8 mouse cellular contexts compared by ENCODE assay signal in genomic region chr7:145031275-145031674, GRCm38 (mm10).
A peak's percentile ranks its signal among the peaks of the same experiment; 100 is the strongest.
DNase-seq lines count a peak whose midpoint lies in the region; ATAC-seq lines count a peak whose summit lies in the region.

No protein-coding gene starts in this region.

- H3K9me3 ChIP-seq in embryonic facial prominence, embryonic 13.5 days: no peaks in the 10 kb centered on the region
- H3K9me3 ChIP-seq in hindbrain, embryonic 16.5 days (ENCODE audit: control insufficient read depth, low read length): no peaks in the 10 kb centered on the region
- H3K9me3 ChIP-seq in midbrain, embryonic 14.5 days (ENCODE audit: control insufficient read depth, low read length): no peaks in the 10 kb centered on the region

- no peak for ATAC-seq in embryonic facial prominence, embryonic 13.5 days (ENCODE audit: insufficient number of reproducible peaks, insufficient read depth, low FRiP score, low TSS enrichment, low read depth)
- peak; percentile 48 for ATAC-seq in hindbrain, embryonic 16.5 days
- ATAC-seq in midbrain, embryonic 14.5 days (ENCODE audit: low FRiP score, low TSS enrichment): no peak
- no peak for ATAC-seq in CD4-positive, CD25-positive, alpha-beta regulatory T cell, adult 4 months

- peak; percentile 16 for DNase-seq in kidney, adult 18-20 months
- no peak for DNase-seq in kidney, postnatal 36 days
- no peak for DNase-seq in midbrain, embryonic 14.5 days
- no peak for DNase-seq in layer of hippocampus, postnatal 10 days (ENCODE audit: low spot score in 2 of 2)
- no peak for DNase-seq in embryo, embryonic 11 days

- H3K9ac ChIP-seq in embryonic facial prominence, embryonic 13.5 days: peak overlapping the region; percentile 51
- H3K9ac ChIP-seq in hindbrain, embryonic 16.5 days (ENCODE audit: low read depth, low read length): peak overlapping the region; percentile 4; the same call in 1 of the 2 replicates
- H3K9ac ChIP-seq in midbrain, embryonic 14.5 days (replicated peaks; ENCODE audit: low read length): no peak overlapping the region; the same call in 1 of the 2 replicates

- peak overlapping the region; percentile 73 for H3K4me2 ChIP-seq in embryonic facial prominence, embryonic 13.5 days
- H3K4me2 ChIP-seq in hindbrain, embryonic 16.5 days (ENCODE audit: low read length): peak overlapping the region; percentile 80
- peak overlapping the region; percentile 76 for H3K4me2 ChIP-seq in midbrain, embryonic 14.5 days (ENCODE audit: low read length)

- peak overlapping the region; percentile 73 for H3K27ac ChIP-seq in embryonic facial prominence, embryonic 13.5 days
- H3K27ac ChIP-seq in hindbrain, embryonic 16.5 days (ENCODE audit: low read depth, low read length): no peak overlapping the region
- H3K27ac ChIP-seq in midbrain, embryonic 14.5 days (replicated peaks; ENCODE audit: low read depth, low read length): no peak overlapping the region

- 9% methylated on average over 7 of the region's 7 CpGs for WGBS in embryonic facial prominence, embryonic 13.5 days
- 7% methylated on average over 7 of the region's 7 CpGs for WGBS in hindbrain, embryonic 16.5 days
- 6% methylated on average over 7 of the region's 7 CpGs for WGBS in midbrain, embryonic 14.5 days

- H3K27me3 ChIP-seq in embryonic facial prominence, embryonic 13.5 days: no peaks in the 10 kb centered on the region
- peaks cover 5% of the 10 kb centered on the region; the same call in 1 of the 2 replicates for H3K27me3 ChIP-seq in hindbrain, embryonic 16.5 days (replicated peaks; ENCODE audit: control insufficient read depth, insufficient read depth, low read length)
- no peaks in the 10 kb centered on the region for H3K27me3 ChIP-seq in midbrain, embryonic 14.5 days (ENCODE audit: control insufficient read depth, insufficient read depth, low read length)

- peaks cover 23% of the 10 kb centered on the region for H3K4me1 ChIP-seq in embryonic facial prominence, embryonic 13.5 days
- H3K4me1 ChIP-seq in hindbrain, embryonic 16.5 days (ENCODE audit: control insufficient read depth, insufficient read depth, low read depth, low read length): peaks cover 7% of the 10 kb centered on the region
- peaks cover 9% of the 10 kb centered on the region; the same call in 1 of the 2 replicates for H3K4me1 ChIP-seq in midbrain, embryonic 14.5 days (ENCODE audit: control insufficient read depth, insufficient read depth, low read length)

- peak overlapping the region; percentile 36 for H3K4me3 ChIP-seq in embryonic facial prominence, embryonic 13.5 days
- peak overlapping the region; percentile 40 for H3K4me3 ChIP-seq in hindbrain, embryonic 16.5 days (ENCODE audit: low read length)
- H3K4me3 ChIP-seq in midbrain, embryonic 14.5 days (replicated peaks; ENCODE audit: low read depth, low read length): peak overlapping the region; percentile 34

- no peaks in the 10 kb centered on the region for H3K36me3 ChIP-seq in embryonic facial prominence, embryonic 13.5 days
- H3K36me3 ChIP-seq in hindbrain, embryonic 16.5 days (ENCODE audit: control insufficient read depth, insufficient read depth, low read length): no peaks in the 10 kb centered on the region
- H3K36me3 ChIP-seq in midbrain, embryonic 14.5 days (ENCODE audit: control insufficient read depth, insufficient read depth, low read length): no peaks in the 10 kb centered on the region
